Mouse (Mus musculus) ovary, postnatal 14 days (tissue): ENCODE measurements around the gene Myo1e.
A peak's percentile ranks its signal among the peaks of the same experiment; 100 is the strongest.

Experiments
- DNase-seq: peaks from one replicate; pipeline ENCODE4 v3.0.0; 2022; ENCODE audit warnings: low spot score

Myo1e gene

DNA sequence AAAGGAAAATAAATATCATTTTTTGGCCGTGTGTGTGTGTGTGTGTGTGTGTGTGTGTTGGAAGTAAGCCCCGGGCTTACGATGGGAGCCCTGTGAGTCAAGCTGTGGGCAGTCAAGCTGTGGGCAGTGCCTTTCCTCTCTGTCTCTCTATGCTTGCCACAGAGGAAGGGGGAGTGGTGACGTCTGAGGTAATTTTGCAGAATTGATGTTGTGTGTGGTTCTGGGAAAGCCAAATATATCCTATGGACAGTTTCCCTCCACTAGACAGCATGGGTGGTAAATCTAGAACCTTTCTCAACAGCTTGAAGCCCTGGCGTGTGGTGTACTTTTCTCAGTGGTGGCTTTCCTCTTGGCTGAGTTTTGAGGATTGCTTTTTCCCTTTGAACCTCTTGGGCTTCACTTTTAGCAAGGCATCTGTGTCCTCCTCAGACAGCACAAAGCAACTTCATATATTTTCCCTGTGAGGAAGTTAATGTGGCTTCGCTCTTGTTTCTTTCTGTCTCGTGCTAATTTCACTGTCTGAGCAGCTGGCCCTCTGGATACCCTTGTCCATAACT lies 77.5 kb downstream of the Myo1e start:
- no peak for DNase-seq

DNA sequence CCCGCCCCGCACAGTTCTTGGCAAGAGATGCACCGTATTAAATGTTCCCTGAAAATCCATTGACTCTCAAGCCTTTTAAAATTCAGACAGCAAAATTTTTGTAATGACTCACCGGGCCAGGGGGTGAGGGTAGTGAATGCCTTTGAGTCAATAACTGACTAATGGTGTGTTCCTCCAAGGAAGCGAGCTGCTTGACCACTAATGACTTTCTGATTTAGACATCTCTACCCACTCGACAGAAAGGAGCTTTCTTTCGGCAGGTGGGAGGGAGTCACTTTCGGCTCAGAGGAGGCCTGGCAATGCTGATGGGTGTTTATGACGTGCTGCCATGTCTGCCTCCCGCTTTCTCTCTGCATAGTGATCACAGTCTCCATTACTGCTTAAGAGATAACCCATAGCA lies 83.6 kb downstream of the Myo1e start:
- no peak for DNase-seq

DNA sequence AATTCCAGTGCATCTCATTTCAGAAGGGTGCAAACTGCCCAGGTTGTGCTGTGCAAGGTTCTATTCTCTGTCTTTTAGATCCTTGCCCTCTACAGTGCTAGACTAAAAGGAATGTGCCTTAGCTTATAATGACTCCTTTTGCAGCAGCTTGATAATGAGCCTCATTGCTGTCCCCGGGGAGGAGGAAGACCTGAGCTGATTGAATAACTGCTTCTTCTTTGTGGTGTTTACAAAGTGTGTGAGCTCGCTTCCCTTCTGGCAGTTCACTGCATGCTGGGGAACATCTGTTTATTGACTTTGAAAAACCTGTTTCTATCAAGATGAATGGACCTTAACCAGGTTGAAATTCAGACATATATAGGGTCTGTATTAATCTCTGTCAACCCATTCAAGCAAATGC lies 89.8 kb downstream of the Myo1e start:
- no peak for DNase-seq

DNA sequence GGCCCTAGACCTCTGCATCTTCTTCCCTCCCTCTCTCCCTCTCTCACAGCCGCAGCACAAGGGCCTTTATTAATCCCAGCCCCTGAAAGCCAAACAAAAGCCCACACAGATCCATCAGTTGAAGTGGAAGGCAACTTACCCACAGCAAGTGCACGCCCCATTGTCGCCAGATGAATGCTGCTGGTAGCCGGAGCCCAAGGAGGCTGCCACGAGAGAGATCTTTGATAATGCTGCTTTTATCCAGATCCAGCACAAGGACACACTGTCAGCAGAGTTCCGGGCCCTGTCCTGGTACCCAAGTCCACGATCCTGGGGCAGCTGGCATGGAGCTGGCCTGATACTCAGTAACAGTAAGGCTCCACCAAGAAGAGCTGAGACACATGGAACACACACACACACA lies 91.1 kb downstream of the Myo1e start:
- no peak for DNase-seq

DNA sequence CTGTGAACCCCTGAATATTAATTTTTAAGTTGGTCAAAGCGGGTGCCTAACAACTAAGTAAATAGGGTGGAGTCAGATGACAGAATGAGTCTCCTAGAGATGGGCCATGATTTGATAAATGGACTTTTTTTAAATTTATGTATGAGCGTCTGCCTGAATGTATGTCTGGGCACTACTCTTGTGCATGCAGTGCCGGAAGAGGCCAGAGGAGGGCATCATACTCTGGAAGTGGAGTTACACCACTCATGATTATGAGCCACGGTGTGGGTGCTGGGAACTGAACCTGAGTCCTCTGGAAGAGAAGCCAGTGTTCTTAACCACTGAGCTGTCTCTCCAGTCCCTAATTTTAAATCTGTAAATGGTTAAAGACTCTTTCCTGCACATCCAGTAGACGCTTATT lies 93.6 kb downstream of the Myo1e start:
- DNase-seq: no peak

DNA sequence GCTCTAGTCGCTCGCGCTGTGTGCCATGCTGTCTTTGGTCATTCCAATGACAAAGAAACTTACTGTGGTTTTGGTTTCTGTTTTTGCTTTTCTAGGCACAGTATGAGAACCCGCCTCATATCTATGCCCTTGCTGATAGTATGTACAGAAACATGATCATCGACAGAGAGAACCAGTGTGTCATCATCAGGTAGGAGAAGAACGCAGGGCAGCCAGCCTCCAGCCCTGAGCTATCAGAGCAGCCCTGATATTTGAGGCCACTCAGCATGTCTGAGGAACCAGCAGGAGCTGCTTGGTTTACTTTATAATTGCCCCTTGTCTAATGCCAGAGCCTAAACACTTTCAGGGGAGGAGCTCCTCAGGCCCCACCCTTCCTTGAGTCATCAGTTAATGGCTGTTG lies 94.4 kb downstream of the Myo1e start:
- no peak for DNase-seq

DNA sequence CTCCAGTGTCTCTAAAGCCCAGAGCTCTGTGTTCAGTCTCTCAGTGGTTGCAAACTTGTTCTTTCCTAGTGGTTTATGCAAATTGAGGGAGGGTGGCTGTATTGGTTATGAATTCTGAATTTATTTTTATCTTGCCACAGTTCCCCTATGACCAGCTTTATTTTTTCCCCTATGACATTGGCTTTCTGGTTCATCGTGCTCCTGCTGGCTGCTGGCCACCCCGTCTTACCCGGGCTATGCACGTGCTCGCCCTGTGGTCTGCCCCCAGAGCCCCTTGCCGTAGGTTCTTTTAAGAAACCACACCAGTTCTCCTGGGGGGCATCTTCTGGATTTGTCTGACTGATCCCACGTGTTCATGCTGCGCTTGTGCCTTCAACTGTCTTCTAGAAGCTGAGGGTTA lies 97.8 kb downstream of the Myo1e start:
- DNase-seq: no peak

DNA sequence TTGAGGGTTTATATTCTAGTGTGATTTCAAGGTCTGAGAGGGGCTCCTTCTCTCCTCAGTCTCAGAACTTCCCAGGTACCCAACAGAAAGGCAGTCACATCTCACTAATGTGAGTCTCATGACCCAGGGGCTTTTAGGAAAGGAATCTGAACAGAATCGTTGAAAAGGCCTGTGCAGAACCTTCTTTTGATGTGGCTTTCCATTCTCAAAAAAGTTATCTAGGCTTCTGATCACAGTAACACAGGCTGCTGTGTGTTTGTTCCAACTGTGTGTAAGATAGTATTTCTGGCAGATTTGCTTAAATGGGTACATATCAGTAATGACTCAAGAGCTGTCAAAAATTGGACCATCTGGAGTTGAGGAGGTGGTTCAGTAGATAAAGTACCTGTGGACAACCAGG lies 102.9 kb downstream of the Myo1e start:
- no peak for DNase-seq

DNA sequence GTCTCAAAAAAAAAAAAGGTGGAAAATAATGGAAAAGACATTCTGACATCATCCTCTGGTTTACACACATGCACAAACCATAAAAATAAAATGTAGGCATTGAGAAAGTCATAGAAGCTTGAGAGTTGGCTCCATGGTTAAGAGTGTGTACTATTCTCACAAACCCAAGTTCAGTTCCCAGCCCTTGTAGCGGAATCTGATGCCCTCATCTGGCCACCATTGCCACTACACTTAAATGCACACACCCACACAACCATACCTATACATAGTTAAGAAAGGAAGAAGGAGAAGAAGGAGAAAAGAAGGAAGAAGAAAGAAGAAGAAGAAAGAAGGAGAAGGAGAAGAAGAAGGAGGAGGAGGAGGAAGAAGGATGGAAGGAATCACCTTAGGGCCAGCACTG lies 106.9 kb downstream of the Myo1e start:
- no peak for DNase-seq

DNA sequence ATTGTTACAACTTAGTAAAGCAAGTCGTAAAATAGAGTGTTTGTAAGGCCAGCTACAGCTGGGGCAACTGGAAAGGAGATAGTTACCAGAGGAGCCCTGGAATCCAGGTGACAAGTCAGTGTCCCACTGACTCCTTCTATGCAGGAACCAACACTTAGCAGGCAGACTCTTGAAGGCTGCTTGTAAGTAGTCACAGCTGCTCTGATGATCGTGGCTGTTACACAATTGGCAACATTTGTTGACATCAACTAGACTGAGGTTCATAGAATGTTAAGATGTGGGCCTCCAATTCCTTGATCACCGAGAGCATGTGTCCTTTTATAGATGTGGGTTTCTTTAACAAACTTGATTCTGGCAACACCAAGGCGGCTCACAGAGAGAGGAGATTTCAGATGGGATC lies 108.0 kb downstream of the Myo1e start:
- no peak for DNase-seq

DNA sequence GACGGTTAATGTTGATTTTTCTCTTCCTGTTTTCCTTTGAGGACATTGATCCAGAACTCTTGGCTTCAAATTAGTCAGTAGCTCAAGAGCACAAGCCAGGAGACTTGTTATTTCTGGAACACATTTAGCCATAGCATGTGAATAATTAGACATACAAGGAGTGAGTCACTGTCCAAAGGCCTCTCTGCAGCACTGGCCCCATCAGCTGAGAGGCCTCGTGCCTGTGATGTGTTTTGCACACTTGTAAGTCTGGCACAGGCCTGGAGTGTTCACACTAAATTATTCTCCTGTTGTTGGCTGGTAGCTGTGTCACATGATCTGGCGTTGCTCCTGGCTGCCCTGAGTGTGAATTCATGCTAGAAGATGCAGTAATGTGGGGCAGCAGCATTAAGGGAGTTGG lies 111.5 kb downstream of the Myo1e start:
- DNase-seq: no peak

DNA sequence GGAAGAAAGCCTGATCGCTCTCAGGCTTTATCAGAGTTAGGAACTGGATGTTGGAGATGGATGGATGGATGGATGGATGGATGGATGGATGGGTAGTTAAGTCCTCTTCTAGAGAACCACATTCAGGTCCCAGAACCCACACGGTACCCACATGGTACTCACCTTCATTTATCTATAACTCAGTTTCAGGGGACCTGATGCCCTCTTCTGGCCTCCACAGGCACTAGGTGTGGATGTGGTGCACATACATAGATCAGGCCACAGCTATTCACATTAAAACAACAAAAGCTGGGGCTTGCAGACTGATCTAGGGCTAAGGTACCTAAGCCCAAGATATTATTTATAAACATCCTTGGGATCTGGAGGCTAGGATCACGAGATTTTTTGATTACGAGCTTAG lies 117.2 kb downstream of the Myo1e start:
- no peak for DNase-seq

DNA sequence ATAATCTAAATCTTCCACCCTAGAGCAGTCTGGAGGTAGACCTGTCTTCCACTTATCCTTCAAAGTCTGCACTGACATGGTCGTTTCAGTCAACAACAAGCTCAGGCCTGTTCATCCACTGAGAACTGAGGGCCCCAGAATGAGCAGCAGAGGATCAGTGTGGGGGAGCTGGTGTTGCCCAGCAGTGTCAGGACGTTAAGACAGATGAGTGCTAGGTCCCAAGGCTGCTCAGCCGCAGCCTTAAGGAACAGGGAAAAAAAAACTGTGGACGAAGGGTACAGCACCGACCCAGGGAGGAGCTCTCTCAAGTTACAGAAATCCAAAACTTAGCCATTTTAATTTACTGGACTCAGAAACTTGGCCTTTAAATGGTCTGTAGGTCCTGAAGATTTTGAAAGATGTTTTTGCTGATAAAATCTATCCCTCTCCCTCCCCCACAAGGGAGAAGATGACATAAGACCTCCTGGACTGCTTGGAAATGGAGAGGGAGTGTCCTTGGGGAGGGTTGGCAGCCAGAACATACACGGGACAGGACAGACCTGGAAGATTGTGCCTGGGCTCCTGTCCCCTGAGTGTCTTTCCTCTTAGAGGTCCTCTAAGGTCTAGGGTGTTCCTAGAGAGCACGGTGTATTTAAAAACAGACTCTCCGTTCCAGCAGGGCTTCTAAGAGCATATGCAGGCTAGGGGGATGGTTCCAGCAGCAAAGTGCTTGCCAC lies 118.9 kb downstream of the Myo1e start:
- DNase-seq: no peak

DNA sequence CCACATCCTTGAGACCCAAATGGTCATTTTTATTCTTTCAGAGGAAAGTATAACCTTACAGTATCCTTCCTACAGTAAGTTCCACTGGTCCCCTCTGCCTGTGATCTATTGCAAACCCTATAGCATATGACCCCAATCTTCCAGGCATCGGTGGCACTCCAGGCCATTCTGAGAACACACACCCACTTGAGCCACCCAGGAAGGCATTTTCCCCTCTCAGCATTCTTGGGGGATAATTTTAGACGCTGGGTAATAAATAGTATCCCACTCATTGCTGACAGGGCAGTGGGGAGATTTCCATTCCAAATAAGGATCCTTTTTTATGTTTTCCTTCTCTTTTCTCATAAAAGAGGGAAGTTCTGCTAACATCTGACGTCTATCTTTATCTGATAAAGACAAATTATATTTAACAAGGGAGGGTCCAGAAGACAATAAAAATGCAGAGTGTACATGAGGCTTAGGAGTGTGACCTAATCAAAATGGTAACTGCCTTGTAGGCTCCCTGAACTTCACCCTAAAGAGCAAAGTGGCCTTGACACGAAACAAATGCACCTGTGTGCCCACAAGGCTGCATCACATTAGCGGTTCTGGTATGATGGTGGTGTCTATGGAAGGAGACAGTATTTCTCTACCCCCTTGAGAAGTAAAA lies 121.2 kb downstream of the Myo1e start:
- no peak for DNase-seq

DNA sequence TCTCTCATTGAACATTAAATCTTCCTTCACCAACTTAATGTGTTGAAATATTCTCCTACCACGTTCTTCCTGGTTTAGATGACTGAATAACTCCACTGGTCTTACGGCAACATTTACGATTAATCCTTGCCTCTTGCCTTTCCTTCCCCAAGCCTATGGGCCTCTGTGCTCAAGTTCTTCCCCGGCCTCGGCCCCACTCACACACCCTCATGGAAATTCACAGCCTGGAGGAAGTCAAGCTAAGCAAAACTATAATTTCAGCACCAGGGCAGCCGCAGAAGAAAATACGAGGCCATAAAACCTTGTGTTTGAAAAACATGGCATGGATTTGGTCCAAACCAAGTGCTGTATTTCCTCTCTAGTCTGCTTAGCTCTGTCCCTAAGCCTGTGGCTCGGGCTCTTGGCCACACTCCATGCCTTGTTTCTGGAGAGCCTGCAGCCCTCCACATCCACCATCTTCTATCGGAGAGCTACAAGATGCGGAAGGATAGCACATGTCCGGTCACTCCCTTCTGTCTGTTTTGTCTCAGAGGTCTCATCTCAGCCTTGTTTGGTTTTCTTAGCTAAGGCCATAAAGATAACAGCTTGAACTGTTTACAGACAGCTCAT lies 124.7 kb downstream of the Myo1e start:
- peak; percentile 33 for DNase-seq

DNA sequence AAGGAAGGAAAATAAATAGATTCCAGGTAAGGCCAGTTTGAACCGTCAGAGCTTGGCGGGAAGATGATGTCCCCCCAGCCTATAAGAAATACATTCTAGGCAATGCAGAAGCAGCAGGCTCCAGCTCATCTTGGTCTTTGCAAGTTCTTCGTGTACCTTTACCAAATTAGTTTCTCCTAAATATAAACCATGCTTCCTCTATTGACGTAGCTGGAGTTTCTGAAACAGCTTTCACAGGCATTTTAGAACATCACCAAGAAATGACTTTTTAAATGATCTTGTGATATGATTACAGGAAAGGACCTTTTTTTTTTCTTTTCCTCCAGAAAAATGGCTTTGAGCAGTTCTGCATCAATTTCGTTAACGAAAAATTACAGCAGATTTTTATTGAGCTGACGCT lies 131.2 kb downstream of the Myo1e start:
- DNase-seq: no peak

DNA sequence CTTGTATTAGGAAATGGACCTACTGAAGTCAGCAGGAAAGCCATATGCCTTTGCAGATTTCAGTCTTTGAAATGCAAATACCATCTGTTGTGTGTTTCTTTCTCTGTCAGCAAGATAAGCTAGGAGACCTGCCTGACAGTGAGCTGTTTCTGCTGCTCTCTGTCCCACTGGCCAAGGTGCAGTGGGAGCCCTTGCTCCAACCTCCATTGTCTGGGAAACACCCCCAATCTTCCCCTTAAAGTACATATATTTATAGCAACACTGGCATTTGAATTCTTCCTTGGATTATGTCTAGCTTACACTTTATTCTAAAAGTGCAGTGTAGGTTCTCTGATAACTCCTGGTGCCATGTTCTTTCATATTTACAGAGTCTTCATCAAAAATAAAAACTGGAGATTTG lies 131.7 kb downstream of the Myo1e start:
- no peak for DNase-seq

DNA sequence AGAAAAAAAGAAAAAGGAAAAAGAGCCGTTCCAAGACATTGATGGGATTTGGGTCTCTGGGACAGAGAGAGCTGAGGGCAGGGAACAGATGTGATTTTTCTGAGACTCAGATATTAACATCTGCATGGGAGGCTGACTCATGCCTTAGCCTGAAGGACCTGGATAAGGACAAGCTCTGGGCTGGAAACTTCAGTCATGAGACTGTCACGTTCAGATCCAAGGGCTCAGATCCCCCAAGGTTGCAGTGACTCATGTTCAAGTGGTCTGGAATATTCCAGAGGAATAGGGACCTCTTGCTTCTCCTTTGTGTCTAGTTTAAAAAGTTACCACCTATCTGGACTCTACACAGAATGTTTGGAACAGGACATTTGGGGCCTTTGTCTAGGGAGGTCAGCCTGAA lies 142.1 kb downstream of the Myo1e start:
- DNase-seq: no peak

DNA sequence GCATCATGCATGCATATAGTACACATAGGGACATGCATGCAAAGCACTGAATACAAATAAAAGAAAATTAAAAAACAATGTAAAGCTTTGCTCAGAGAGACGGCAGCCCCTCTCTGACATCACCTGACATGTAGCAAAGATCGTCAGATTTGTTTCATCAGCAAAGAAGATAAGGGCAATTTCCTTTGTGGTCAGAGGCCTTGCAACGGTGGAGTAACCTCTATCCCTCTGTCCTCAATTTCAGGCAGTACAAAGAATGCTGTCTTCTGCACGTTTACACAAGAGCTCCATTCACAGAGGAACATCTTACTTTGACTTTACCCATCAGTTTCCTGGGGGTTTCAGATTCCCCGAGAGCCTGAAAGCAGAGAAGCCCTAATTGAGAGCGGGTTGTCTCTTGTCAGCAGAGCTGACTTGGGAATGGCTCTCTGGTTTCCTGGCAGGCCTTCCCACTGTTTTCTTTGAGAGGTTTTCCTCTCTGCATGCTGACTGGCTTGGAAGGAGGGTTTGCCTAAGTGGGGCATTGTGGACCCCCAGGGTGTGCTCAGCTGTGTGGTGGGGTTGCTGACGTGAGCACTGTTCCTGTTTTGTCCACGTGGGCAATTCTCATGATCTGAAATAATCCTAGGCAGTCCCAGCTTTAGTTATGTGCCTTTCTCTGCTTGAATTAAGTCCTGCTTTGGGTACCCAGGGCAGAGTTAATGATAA lies 144.6 kb downstream of the Myo1e start:
- DNase-seq: no peak

DNA sequence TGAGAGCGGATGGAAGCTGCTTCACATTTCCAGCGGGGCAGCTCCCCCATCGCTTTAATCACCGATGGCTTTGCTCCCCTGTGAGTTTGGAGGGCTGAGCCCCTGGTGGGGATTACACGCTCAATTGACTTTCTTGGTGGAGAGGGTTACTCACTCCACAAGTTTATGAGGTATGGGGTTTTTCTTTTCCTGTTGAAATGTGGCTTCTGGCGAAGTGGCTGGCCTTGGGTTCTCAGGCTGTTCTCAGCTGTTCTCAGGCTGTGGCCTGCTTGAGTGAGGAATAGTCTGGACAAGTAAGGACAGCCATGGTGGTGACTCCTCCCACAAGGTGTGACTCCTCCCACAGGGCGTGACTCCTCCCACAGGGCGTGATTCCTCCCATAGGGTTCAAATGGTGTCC lies 149.1 kb downstream of the Myo1e start:
- DNase-seq: no peak

DNA sequence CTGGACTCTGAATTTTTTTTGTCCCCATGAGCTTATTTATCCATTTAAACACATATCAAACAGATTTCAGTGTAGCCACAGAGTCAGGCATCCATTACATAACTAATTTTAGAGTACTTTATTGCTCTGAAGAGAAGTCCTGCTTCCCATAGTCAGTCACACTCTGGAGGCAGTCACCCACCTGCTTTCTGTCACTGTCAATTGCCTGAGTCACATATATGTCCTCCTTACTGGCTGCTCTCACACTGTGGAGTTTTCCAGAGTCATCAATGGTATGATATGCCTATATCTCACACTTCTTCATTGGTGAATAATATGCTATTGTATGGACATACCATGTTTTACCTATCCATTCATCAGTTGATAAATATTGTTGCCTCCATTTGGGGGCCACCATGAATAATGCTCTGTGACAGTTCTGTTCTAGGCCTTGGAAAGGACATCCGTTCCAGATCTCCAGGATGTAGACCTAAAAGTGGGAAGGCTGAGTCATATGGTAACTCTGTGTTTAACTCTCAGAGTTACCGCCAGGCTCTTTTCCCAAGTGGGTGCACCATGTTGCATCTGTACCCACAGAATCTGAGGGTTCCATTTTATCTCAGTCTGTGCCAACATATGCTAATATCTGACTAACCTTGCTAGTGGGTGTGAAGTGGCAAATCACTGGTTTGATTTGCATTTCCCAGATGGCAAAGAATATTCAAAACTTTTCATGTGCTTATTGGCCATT lies 152.4 kb downstream of the Myo1e start:
- no peak for DNase-seq

DNA sequence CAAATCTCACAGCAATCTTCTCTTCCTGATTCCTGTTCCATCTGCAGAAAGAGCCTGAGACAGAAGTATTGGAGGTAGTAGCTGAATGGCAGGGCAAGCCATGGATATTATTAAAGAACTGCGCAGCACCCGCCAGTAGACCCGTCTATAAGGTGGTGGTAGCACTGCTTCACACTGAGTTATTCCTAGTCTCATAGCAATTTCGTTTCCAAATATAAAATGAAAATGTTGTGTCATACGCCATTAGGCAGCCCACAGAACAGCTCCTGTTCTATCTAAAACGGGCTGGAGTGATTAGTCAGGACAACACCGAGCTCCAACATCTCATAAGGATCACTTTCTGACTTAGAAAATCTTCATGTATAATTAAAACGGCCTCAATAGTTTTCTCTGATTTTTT lies 157.6 kb downstream of the Myo1e start:
- no peak for DNase-seq
